Mouse (Mus musculus) myocyte (in vitro differentiated cells): Measurements from ENCODE around the gene Hoxb7. TPM values are rescaled to one million over a fixed set of nuclear protein-coding genes. Genes with fewer than 3 reads are reported as not detected.

Experiments
- H3K27me3 ChIP-seq: one replicate; pipeline ENCODE4 v1.6.1; 2011; ENCODE audit not compliant: control insufficient read depth, insufficient read depth, insufficient read length
- H3K36me3 ChIP-seq: one replicate; pipeline ENCODE4 v1.6.1; 2011; ENCODE audit not compliant: control insufficient read depth, insufficient read depth
- H3K4me2 ChIP-seq: one replicate; pipeline ENCODE4 v1.6.1; 2011; ENCODE audit warnings: low read depth, control low read depth
- H3K4me3 ChIP-seq: one replicate; pipeline ENCODE4 v1.5.1; 2011; ENCODE audit warnings: mild to moderate bottlenecking, control low read depth, moderate library complexity
- H3K79me2 ChIP-seq: one replicate; pipeline ENCODE4 v1.6.1; 2011; ENCODE audit not compliant: control insufficient read depth, insufficient read depth
- H3ac ChIP-seq: one replicate; pipeline ENCODE4 v1.6.1; 2011; ENCODE audit not compliant: control insufficient read depth, insufficient read length
- CEBPB ChIP-seq: IDR thresholded peaks from 2 replicates; pipeline ENCODE4 v1.6.1; 2011; ENCODE audit warnings: mild to moderate bottlenecking, moderate library complexity; ENCODE audit not compliant: poor library complexity, insufficient read depth, severe bottlenecking
- E2F4 ChIP-seq: IDR thresholded peaks from one replicate; pipeline ENCODE4 v1.6.1; 2011; ENCODE audit warnings: mild to moderate bottlenecking, control low read depth, moderate library complexity; ENCODE audit not compliant: insufficient read depth
- MAX ChIP-seq: IDR thresholded peaks from one replicate; pipeline ENCODE4 v1.6.1; 2011; ENCODE audit warnings: low read depth, mild to moderate bottlenecking, control low read depth
- MYOD1 ChIP-seq, 3 experiments: IDR thresholded peaks; one replicate each; pipeline ENCODE4 v1.6.1; 2011; ENCODE audit warnings: control low read depth in 2 of 3, low read depth in 2 of 3, mild to moderate bottlenecking in 2 of 3, moderate library complexity in 1 of 3; ENCODE audit not compliant: insufficient read length in 2 of 3, control insufficient read depth in 1 of 3
- MYOG ChIP-seq, 3 experiments: IDR thresholded peaks; one replicate each; pipeline ENCODE4 v1.6.1; 2011; ENCODE audit warnings: control low read depth in 2 of 3, low read depth in 2 of 3, mild to moderate bottlenecking in 2 of 3; ENCODE audit not compliant: insufficient read length in 2 of 3, control insufficient read depth in 1 of 3, insufficient read depth in 1 of 3
- POLR2A ChIP-seq: IDR thresholded peaks from one replicate; pipeline ENCODE4 v1.6.1; 2011; ENCODE audit warnings: low read depth, mild to moderate bottlenecking, control low read depth, moderate library complexity; ENCODE audit not compliant: insufficient read length
- POLR2AphosphoS2 ChIP-seq: IDR thresholded peaks from one replicate; pipeline ENCODE4 v1.6.1; 2011; ENCODE audit warnings: low read depth, control low read depth; ENCODE audit not compliant: insufficient read length
- REST ChIP-seq: IDR thresholded peaks from one replicate; pipeline ENCODE4 v1.6.1; 2011; ENCODE audit warnings: mild to moderate bottlenecking, control low read depth, moderate library complexity; ENCODE audit not compliant: insufficient read depth, insufficient read length
- SRF ChIP-seq: IDR thresholded peaks from one replicate; pipeline ENCODE4 v1.6.1; 2011; ENCODE audit warnings: low read depth; ENCODE audit not compliant: control insufficient read depth, insufficient read length
- TCF12 ChIP-seq: IDR thresholded peaks from one replicate; pipeline ENCODE4 v1.6.1; 2011; ENCODE audit warnings: mild to moderate bottlenecking, control low read depth; ENCODE audit not compliant: poor library complexity, insufficient read depth, severe bottlenecking
- TCF3 ChIP-seq: IDR thresholded peaks from one replicate; pipeline ENCODE4 v1.6.1; 2011; ENCODE audit warnings: low read depth, control low read depth; ENCODE audit not compliant: insufficient read length
- USF1 ChIP-seq: IDR thresholded peaks from one replicate; pipeline ENCODE4 v1.6.1; 2011; ENCODE audit warnings: low read depth, mild to moderate bottlenecking, control low read depth, moderate library complexity
- polyA plus RNA-seq: library from polyadenylated mRNA; unstranded; fragments of >200 nt; fragmentation: generic; extraction: Trizol; gene quantifications from one replicate; pipeline ENCODE4 v1.2.1, GENCODE M21; 2012; ENCODE audit warnings: missing spikeins

The Hoxb7 gene
- polyA plus RNA-seq, 1 experiment: 0.06 TPM

- no peaks in the 10 kb centered on the region for H3K79me2 ChIP-seq
- peaks cover 86% of the 10 kb centered on the region for H3K27me3 ChIP-seq
- H3K4me3 ChIP-seq: no peak overlapping the region
- TF ChIP-seq TCF3: no peak
- H3K36me3 ChIP-seq: no peaks in the 10 kb centered on the region
- no peak overlapping the region for H3K4me2 ChIP-seq
- no peak overlapping the region for H3ac ChIP-seq
These were observed 2.2 kb downstream of the Hoxb7 start for GRCm38 (mm10) chr11:96288455-96289221.

GRCm38 (mm10) chr11:96289293-96289692 lies 2.9 kb downstream of the Hoxb7 start:
- Histone ChIP-seq H3K36me3 (no peaks in the 10 kb centered on the region), H3K27me3 (peaks cover 83% of the 10 kb centered on the region)
- no peak for TF ChIP-seq TCF3
- TF ChIP-seq POLR2A: no peak
- no peak for TF ChIP-seq E2F4
- no peak for TF ChIP-seq POLR2AphosphoS2
- TF ChIP-seq MYOG (IDR thresholded peaks at IDR 0.05; ENCODE audit: control insufficient read depth in 1 of 3, insufficient read depth in 1 of 3, insufficient read length in 2 of 3, low read depth in 2 of 3): no peak

GRCm38 (mm10) chr11:96289837-96290236 lies 3.4 kb downstream of the Hoxb7 start:
- no peaks in the 10 kb centered on the region for H3K79me2 ChIP-seq
- no peaks in the 10 kb centered on the region for H3K36me3 ChIP-seq
- H3ac ChIP-seq: no peak overlapping the region
- no peak overlapping the region for H3K4me2 ChIP-seq
- no peak for TF ChIP-seq E2F4
- no peak for TF ChIP-seq TCF12
- peaks cover 83% of the 10 kb centered on the region for H3K27me3 ChIP-seq
- no peak overlapping the region for H3K4me3 ChIP-seq

More at GRCm38 (mm10) chr11:96289293-96289692, 2.9 kb downstream of the Hoxb7 start:
- Histone ChIP-seq H3K4me3 (no peak overlapping the region), H3K79me2 (no peaks in the 10 kb centered on the region), H3ac (no peak overlapping the region), H3K4me2 (no peak overlapping the region)

- no peak overlapping the region for H3K4me3 ChIP-seq
- no peaks in the 10 kb centered on the region for H3K36me3 ChIP-seq
- H3K79me2 ChIP-seq: no peaks in the 10 kb centered on the region
- TF ChIP-seq REST: no peak
- TF ChIP-seq CEBPB: no peak
- TF ChIP-seq SRF: no peak
- no peak for TF ChIP-seq USF1
- TF ChIP-seq MAX: no peak
- no peak for TF ChIP-seq TCF12
- no peak for TF ChIP-seq POLR2AphosphoS2
- TF ChIP-seq POLR2A: no peak
- TF ChIP-seq MYOG (IDR thresholded peaks at IDR 0.05; ENCODE audit: control insufficient read depth in 1 of 3, insufficient read depth in 1 of 3, insufficient read length in 2 of 3, low read depth in 2 of 3): no peak
- TF ChIP-seq TCF3: no peak
- H3ac ChIP-seq: no peak overlapping the region
- H3K4me2 ChIP-seq: no peak overlapping the region
- peaks cover 84% of the 10 kb centered on the region for H3K27me3 ChIP-seq
These were observed 4.4 kb downstream of the Hoxb7 start for GRCm38 (mm10) chr11:96290705-96291355.

GRCm38 (mm10) chr11:96291681-96292564 lies 5.5 kb downstream of the Hoxb7 start, which contains the start of gene Hoxb6:
Hoxb6 (plus strand) TSS chr11:96292476.
- no peak within 1 kb of the TSS for H3K4me3 ChIP-seq
- peaks cover 80% of the 10 kb centered on the region for H3K27me3 ChIP-seq
- no peaks in the 10 kb centered on the region for H3K36me3 ChIP-seq
- no peak within 1 kb of the TSS for H3ac ChIP-seq
- no peak within 1 kb of the TSS for H3K4me2 ChIP-seq
- H3K79me2 ChIP-seq: no peaks in the 10 kb centered on the region
- TF ChIP-seq E2F4: no peak
- no peak for TF ChIP-seq POLR2AphosphoS2
- TF ChIP-seq MYOD1 (IDR thresholded peaks at IDR 0.05; ENCODE audit: control insufficient read depth in 1 of 3, insufficient read length in 2 of 3, low read depth in 2 of 3): no peak
- no peak for TF ChIP-seq POLR2A
- no peak for TF ChIP-seq TCF12
- no peak for TF ChIP-seq CEBPB
- TF ChIP-seq MAX: no peak
- no peak for TF ChIP-seq SRF
- no peak for TF ChIP-seq TCF3
- no peak for TF ChIP-seq REST
- no peak for TF ChIP-seq MYOG (IDR thresholded peaks at IDR 0.05; ENCODE audit: control insufficient read depth in 1 of 3, insufficient read depth in 1 of 3, insufficient read length in 2 of 3, low read depth in 2 of 3)
- no peak for TF ChIP-seq USF1
